Mouse (Mus musculus): ENCODE results near the gene Fam204a. TPM values are rescaled to one million over a fixed set of nuclear protein-coding genes. Genes with fewer than 3 reads are reported as not detected.

Fam204a gene
- total RNA-seq, 2 experiments from 2014 or later: 24.4 to 30.0 TPM

DNA sequence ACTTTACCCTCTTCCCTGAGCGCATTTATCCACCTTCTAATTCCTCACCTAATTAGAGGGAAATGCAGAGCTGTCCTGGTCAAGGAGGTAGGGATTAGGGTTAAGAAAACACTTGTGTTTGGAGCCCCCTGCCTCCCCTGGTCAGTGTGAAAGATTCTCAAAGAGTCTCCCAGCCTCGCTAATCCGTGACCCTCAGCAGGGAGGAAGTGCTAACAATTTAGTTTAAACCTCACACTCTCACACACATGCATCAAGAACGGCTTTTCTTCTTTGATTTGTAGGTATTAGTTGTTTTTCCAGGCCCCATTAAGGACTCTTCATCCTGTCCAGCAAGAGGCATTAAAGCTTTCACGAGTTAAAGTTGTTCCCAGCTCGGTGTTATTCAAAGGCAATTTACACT lies 66.7 kb downstream of the Fam204a start:
- intact Hi-C loops (cut with DNase I): no loop called here

DNA sequence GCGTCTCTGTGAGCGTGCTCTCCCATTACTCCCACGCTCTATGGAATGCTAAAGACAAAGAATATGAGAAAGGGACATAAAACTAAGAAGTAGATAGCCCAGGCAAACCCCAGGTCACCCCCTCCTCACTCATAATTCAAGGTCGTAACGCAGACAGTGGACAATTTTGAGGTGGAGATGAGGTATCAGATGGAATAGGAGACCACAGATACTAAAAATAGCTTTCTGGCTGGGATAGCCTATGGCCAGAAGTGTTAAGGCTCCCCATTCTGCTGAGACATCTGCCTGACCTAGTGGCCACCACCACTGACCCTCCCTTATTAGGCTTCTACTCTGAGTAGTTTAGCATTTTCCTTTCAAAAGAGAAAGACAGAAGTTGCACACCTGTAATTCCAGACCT lies 71.2 kb downstream of the Fam204a start:
- intact Hi-C loops (cut with DNase I): no loop called here
- no peak for TF ChIP-seq CTCF (IDR thresholded peaks at IDR 0.05)
- Histone ChIP-seq H3K27ac (no peak overlapping the region), H3K4me3 (no peak overlapping the region)
- DNase-seq (ENCODE audit: extremely low spot score in 1 of 2, low spot score in 2 of 2): no peak

More for the DNA sequence above, 66.7 kb downstream of the Fam204a start:
- H3K4me3 ChIP-seq: no peak overlapping the region
- DNase-seq (ENCODE audit: extremely low spot score in 1 of 2, low spot score in 2 of 2): no peak
- H3K27ac ChIP-seq: no peak overlapping the region
- no peak for TF ChIP-seq CTCF (IDR thresholded peaks at IDR 0.05)

DNA sequence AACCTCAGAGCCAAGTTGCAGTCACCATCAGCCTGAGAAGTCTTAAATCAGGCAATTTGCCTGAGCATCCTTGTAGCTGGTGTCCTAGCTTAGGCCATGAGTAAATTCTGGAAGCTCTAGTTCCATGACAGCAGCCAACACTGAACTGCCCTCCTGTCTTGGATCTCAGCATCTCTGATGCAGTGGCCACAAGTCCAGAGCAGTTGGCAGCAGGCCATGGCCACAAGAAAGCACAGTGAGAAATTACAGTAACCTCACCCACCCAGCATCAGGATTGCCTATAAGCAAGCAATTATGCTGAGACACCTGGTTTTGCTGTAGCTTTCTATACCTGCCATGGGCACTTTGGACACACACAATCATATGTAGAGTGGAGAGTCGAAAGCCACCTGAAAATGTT lies 73.4 kb downstream of the Fam204a start:
- no peak for TF ChIP-seq CTCF (IDR thresholded peaks at IDR 0.05)
- no peak overlapping the region for H3K4me3 ChIP-seq
- intact Hi-C loops (cut with DNase I): no loop called here
- no peak overlapping the region for H3K27ac ChIP-seq
- DNase-seq (ENCODE audit: extremely low spot score in 1 of 2, low spot score in 2 of 2): no peak

DNA sequence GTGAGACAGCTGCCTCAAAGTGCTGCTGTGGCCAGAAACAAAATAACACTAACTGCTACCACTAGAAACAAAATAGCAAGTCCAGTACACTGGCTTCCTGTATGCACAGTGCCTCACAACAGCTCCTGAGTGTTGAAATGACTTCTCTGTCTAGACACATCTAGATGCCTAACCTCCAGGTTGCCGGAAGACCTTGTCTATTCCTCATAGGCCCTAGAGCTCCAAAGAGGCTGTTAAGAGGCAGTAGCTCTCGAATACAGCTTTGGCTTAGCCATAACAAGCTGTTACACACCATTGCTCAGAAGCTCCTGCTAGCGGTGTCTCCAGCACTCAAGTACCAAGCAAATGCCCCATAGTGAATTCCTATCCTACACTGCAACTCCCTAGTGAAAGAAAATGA lies 76.4 kb downstream of the Fam204a start:
- H3K27ac ChIP-seq: no peak overlapping the region
- DNase-seq (ENCODE audit: extremely low spot score in 1 of 2, low spot score in 2 of 2): no peak
- TF ChIP-seq CTCF (IDR thresholded peaks at IDR 0.05): no peak
- no peak overlapping the region for H3K4me3 ChIP-seq
- intact Hi-C loops (cut with DNase I): no loop called here

DNA sequence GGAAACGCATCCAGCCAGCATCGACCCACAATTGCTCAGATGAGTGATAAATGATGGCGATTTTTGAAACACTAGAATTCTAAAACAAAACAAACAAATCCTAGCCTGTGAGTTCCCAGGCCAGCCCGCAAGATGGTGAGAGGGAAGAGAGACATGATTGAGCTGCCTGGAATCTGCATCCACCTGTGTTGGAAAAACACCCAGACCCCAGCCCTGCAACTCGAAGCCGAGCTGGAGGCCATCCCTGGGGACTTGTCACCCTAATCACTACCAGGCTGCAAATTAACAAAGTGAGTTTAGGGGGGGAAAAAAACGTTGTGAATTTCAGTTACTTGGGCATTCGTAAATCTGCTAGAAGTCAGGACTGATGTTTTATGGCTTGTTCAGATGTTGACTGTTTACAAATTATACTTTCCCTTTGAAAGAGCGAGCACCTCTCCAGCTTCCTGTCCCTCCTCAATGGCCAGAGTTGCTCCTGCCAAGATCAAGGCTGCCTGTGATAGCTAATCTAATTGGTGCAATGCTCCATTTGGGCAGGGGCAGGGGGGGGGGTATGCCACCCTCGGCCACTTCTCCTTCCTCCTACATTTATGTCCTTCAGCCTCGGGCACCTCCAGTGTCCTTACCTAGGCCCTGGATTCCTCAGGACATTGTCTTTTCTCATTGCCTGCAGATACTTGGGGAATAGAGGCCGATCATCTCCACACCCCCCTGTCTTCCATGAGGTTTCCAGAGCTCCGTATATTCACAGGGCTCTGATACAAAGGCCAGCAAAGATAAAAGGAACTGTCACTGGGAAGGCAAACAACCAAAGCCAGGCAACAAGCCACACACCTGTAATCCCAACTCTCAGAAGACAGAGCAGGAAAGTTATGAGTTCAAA lies 77.2 kb downstream of the Fam204a start:
- TF ChIP-seq CTCF (IDR thresholded peaks at IDR 0.05): no peak
- intact Hi-C loops (cut with DNase I): loop anchor here (5.0 to 10.0 kb wide), 2 partner anchors 163 to 765 kb away; no protein-coding TSS in a partner anchor
- H3K27ac ChIP-seq: no peak overlapping the region

More for the DNA sequence above, 77.2 kb downstream of the Fam204a start:
- no peak for DNase-seq (ENCODE audit: extremely low spot score in 1 of 2, low spot score in 2 of 2)
- no peak overlapping the region for H3K4me3 ChIP-seq

Other genes starting within 250 kb of the Fam204a start
- gene Prlhr, start 241.6 kb upstream of the Fam204a start, total RNA-seq (2021): not detected

Measured in left cerebral cortex, adult 2 months (tissue).